Mouse (Mus musculus) liver, adult (tissue): ENCODE results near the gene Dlg4.

ENCODE experiments used
- GATA4 ChIP-seq: IDR thresholded peaks from 2 replicates; pipeline ENCODE4 v1.6.1; 2014; ENCODE audit warnings: mild to moderate bottlenecking, low read length; ENCODE audit not compliant: insufficient replicate concordance

The Dlg4 gene

DNA sequence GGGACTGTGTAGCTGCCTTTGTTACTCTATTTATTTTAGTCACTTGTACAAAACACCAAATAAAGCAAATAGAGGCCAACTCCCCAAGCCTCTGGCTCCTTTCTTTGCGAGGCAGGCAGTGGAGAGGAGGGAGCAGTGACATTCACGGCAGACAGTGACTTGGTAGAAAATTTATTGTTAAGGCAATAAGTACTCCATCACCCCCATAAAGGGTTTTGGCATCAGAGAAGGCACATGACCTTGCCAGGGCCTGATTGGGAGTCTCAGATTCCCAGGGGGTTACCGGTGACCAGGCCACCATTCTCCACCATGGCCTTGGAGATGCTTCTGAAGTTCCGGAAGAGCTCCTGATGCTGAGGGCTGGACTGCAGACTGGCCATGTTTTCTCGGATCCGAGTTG is 6.7 kb upstream of the Dlg4 start:
- no peak for TF ChIP-seq GATA4

- TF ChIP-seq GATA4, result no peak
Measured at GRCm38 (mm10) chr11:70010548-70010947, 6.2 kb upstream of the Dlg4 start.

GRCm38 (mm10) chr11:70010961-70011360 is 5.8 kb upstream of the Dlg4 start:
- no peak for TF ChIP-seq GATA4

GRCm38 (mm10) chr11:70012931-70013330 is 3.8 kb upstream of the Dlg4 start:
- no peak for TF ChIP-seq GATA4

GRCm38 (mm10) chr11:70013408-70013807 is 3.3 kb upstream of the Dlg4 start:
- no peak for TF ChIP-seq GATA4

GRCm38 (mm10) chr11:70014051-70014450 is 2.7 kb upstream of the Dlg4 start:
- TF ChIP-seq GATA4, result no peak

GRCm38 (mm10) chr11:70014880-70015558 is 1.7 kb upstream of the Dlg4 start, which contains the start of gene Acadvl:
Acadvl (minus strand) TSS chr11:70015411.
- TF ChIP-seq GATA4, result no peak

GRCm38 (mm10) chr11:70015677-70016076 is 1.1 kb upstream of the Dlg4 start:
- TF ChIP-seq GATA4, result no peak

GRCm38 (mm10) chr11:70017199-70017767 is 541 bp downstream of the Dlg4 start:
- TF ChIP-seq GATA4, result no peak

- TF ChIP-seq GATA4, result no peak
Measured at GRCm38 (mm10) chr11:70018131-70018990, 1.6 kb downstream of the Dlg4 start.

DNA sequence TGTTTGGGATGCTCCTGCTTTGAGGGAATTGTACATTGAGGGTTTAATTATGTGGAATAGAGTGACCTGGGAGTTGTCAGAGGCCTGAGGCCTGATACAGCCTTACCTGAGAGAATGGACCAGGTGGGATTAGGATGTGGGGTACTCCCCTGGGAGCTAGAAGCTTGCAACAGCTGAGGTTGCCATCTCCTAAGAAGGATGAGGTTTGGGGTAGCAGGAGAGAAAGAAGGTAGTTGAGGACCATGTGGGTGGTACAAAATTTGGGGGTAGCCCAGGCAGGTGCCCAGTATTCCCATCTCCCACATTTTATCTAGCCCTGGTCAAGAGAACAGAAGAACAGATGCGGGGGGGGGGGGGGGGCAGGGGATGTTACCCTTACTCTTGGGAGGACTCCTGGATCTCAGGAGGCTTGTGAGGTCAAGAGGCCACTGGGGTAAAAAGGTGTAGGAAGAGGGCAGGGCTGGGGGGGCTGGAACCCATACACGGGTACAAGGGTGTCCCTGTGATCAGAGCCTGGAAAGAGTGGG is 2.8 kb downstream of the Dlg4 start:
- no peak for TF ChIP-seq GATA4

DNA sequence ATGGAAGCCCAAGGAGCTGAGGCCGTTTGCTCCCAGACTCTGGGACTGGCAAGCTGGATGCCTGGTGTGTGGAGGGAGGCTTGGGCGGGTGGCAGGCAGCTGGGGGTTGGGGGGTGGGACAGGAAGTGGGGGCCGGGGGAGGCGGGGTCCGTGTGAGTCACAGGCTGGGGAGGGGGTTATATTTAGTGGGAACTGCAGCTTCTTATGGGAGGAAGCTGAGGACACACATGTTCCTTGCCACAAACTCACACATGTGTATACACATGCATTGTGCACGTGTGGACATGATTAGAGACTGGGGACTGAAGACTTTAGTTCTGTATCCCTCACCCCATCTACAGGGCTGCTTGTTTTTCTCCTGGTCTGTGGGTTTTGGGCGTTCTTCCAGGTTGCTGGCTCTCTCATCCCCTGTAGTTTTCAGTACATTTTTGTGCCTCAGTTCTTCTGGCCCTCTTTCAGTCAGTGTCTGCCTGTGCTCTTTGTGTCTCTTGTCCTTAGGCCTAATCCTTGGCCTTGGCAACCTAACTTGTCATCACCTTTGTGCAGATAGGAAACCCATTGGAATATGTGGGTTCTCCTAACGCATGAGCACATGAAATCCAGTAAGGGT is 3.4 kb downstream of the Dlg4 start:
- TF ChIP-seq GATA4, result no peak

DNA sequence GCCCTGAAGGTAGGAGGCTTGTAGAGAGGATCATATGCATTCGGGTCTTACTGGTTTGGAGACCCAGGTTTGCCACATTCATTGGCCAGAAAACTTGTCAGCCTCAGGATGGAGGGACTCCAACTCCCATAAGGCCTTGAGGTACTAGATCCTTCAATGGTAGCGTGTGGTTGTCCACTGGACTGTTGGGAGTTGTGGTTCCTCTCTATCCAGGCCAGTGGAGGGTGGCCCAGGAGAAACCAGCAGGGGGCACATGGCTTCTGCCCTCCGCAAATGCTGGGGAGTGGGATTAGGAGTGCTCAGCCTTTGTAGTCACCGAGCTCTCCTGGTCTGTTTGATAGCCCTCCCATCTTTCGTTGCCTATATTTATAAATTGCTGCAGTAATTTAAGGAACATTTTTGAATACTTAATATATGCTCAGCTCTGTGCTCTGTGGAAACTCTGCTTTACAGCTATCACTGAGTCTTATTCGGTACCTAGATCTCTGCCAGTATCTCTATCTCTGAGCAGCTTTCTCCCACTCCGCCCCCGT is 4.1 kb downstream of the Dlg4 start:
- no peak for TF ChIP-seq GATA4

DNA sequence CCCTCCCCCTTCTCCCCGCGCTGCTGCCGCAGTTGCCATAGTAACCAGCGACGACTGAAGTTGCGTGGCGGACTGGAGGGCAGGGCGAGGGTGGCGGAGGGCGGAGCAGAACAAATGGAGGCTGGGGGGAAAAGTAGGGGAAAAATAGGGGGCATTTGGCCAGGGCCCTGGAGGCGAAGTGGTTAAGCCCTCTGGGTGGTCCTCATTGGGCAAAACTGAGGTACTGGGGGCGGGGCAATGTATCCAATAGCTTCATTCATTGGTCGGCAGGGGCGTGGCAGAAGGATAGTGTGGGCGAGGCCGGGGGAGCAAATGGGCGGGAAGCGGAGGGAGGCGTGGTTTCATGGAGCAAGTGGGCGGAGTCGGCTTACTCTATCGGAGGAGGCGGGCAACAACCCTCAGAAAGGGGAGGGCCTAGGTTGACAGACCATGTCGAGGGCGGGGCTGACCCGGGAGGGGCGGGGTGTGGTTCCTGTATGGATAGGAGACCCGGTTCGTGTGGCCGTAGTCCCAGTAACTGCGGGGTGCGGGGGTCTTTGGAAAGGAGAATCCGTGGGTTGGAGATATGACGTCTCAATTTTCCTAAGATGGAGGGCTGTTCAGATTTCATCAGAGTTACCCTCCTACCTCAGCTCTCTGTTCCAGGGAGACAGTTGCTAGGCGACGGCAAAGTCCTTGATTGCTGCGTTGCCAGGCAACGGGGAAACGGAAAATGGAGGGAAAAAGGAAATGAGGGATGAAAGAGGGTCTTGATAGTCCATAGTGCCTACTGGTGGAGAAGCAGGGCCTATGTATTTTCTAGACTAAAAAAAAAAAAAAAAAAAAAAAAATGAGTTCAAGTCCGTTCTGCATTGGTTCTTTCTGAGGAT is 4.8 kb downstream of the Dlg4 start:
- TF ChIP-seq GATA4, result no peak
